Mouse (Mus musculus) cerebellum, adult 9-10 months (tissue): ENCODE measurements at regions not wholly inside any gene's neighbourhood (a gene's known extent, or its start where the extent isn't known, plus 50 kb on each side); places are given as distances from the start of the nearest gene placed in this dataset.

Source experiments
- DNase-seq: peaks from one replicate; pipeline ENCODE4 v3.0.0; 2022

DNA sequence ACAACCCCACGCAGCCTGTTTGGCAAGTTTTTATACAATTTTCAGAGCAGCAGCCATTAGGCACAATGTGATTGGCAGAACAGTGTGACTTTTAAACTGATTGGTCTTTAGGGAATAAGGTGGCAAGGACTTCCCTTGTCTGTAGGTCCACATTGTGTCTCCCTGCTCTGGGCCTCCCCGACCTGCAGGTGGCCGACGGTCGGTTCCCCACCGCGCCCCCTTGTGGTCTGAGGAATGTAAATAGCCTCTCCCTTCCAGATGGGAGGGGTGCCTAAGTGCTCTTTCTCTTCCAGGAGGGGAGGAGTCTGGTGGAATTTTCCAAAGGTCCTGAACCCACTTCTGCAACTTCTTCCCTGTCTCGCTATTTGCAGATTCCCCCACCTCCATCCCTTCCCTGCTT is 52.5 kb upstream of the Prr5 start:
- DNase-seq: peak; percentile 29

DNA sequence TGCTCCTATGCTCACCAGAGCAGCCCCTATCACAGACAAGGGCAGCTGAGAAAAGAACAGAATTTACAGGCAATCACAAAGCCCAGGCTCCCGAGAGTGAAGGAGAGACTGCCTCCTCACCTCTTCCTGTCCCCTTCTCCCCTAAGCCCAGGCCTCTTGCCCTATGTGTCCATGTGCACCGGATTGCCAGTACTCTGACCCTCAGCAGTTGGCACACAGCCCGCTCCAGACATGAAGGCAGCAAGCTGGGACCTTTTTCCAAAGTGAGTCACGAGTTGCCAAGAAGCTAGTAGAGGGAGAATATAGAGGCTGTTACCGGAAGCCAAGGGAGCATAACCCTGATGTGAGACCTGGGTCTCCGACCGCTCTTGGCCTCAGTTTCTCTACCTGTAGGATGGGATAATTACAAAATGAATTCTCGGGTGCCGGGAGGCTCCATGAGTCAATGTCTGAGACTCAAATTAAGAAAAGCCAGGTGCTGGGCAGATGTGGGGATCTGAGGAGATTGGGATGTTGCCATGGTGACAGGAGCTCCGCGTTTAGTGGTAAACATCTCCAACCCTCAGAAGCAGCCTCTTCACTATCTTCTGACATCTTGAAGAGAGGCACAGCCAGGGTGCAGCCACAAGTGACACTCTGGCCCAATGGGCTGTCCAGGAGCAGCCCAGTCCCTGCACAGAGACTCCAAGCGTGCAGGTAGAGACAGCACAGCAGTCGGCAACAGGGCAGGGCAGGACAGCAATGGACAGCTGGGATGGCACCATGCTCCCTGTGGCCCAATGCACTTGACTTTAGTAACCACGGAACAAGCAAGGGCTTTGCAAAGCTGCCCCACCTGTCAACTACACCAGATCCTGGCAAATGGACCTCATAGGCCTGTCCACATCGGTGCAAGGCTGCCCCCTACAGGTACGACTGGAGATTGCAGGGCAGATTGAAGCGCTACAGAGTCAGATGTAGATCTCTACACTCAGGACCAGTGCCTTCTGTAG is 55.6 kb upstream of the Prr5 start:
- peak; percentile 90 for DNase-seq

DNA sequence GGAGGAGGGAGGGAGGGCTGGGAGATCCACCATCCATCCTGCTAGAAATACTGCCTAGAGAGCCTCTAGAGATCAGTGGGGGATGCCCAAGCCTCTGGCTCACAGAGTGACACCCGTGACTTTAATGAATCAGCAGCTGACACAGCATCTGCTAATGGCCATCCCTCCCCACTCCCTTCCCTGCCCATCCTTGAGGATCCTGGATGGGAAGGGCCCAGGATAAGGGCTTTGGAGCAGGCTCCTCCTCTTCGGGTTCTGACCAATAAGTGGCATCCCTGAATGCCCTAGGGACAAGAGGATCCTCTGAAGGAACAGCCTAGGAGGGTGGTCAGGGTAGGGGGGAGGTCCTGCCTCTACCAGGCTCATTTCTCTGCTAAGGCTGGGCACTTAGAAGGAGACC is 55.3 kb upstream of the Rtl6 start:
- DNase-seq: no peak

DNA sequence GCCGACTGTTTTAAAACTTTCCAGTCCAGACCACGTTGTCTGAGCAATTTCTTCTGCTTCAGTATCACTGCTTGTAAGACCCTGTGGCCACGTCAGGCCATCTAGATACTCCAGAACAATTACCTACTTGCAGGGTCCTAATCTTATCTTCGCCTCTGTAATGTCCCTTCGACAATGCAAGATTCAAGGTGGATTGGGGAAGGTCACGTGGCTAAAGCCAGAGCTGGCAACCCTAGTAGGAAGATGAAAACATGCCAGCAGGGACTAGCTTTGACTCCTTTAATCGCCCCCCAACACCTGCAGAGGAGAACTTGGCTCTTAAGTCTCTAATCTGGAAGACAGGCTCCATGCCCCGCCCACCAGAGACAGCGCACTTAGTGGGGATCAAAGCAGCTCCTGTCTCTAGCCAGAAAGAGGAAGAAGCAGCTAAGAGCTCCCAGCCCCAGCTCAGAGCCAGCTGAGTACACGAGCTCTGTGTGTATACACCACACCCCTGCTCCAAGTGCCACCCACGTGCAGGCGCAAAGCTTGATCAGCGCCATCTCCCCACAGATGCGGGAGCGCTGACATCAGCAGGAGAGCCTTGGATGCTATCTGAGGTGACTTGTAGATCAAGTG is 52.3 kb upstream of the Rtl6 start:
- no peak for DNase-seq

DNA sequence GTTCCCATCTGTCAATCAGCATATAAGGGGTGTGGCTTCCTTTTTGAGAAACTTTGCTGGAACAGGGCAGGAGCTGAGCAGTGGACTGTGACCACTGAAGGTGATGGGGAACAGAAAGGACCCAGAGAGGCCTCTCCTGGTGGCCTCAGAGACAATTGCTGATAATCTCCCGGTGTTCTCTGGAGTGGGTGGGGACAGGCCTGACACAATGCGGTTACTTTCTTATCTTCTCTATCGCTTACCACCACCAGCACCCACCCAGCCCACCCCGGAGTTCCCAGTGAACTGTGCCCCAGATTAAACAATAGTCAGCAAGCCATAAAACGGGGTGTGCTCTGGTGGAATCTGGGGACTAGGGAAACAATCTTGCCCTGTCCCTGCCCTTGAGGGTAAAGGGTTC is 51.4 kb upstream of the Rtl6 start:
- DNase-seq: no peak
